Mouse (Mus musculus) small intestine, adult 2 months (tissue): ENCODE data around the gene Tmem179. TPM values are rescaled to one million over a fixed set of nuclear protein-coding genes. Genes with fewer than 3 reads are reported as not detected.
A peak's percentile ranks its signal among the peaks of the same experiment; 100 is the strongest.

Experiments
- H3K27ac ChIP-seq: fragments of 200-500 bp; 2 replicates; pipeline ENCODE4 v1.5.1; 2012; ENCODE audit warnings: low read depth, low read length, control low read depth, inconsistent platforms; ENCODE audit not compliant: insufficient read depth
- H3K27me3 ChIP-seq: fragments of 200-500 bp; 2 replicates; pipeline ENCODE4 v1.6.1; 2012; ENCODE audit warnings: mild to moderate bottlenecking, moderate library complexity, low read length, inconsistent platforms; ENCODE audit not compliant: control insufficient read depth, insufficient read depth
- H3K36me3 ChIP-seq: fragments of 200-500 bp; 2 replicates; pipeline ENCODE4 v1.6.1; 2012; ENCODE audit warnings: mild to moderate bottlenecking, low read length, control low read depth, inconsistent platforms; ENCODE audit not compliant: control insufficient read depth, insufficient read depth
- H3K4me1 ChIP-seq: fragments of 200-500 bp; 2 replicates; pipeline ENCODE4 v1.6.1; 2012; ENCODE audit warnings: low read length, inconsistent platforms, mixed read lengths; ENCODE audit not compliant: control insufficient read depth, insufficient read depth, insufficient read length
- H3K4me3 ChIP-seq: fragments of 200-500 bp; 2 replicates; pipeline ENCODE4 v1.5.1; 2012; ENCODE audit warnings: low read depth, mild to moderate bottlenecking, control low read depth, inconsistent platforms, low read length, moderate library complexity
- CTCF ChIP-seq: fragments of 200-500 bp; IDR thresholded peaks from 2 replicates; pipeline ENCODE4 v1.5.1; 2012; ENCODE audit warnings: low read depth, mild to moderate bottlenecking, control low read depth, inconsistent platforms, low read length, moderate library complexity, mixed read lengths; ENCODE audit not compliant: insufficient replicate concordance, insufficient read length; ENCODE audit errors: extremely low read depth
- POLR2A ChIP-seq: fragments of 200-500 bp; IDR thresholded peaks from 2 replicates; pipeline ENCODE4 v1.6.1; 2012; ENCODE audit warnings: low read depth, mild to moderate bottlenecking, control low read depth, inconsistent platforms, low read length, moderate library complexity
- WGBS: fragments of 180-500 bp; shearing (Covaris S2); methylation state at CpG from one replicate; pipeline ENCODE4 v1.1.7; 2018; 5-methylcytosine and 5-hydroxymethylcytosine counted together
- polyA plus RNA-seq: library from polyadenylated mRNA; depleted of rRNA; stranded (reverse); fragments of >200 nt; gene quantifications from 2 replicates; pipeline ENCODE4 v1.2.3, GENCODE M21; 2012; rRNA removed

Gene Tmem179
- 0.53 and 0.91 TPM in 2 replicates for polyA plus RNA-seq

- WGBS = 10% methylated on average over 14 of the region's 14 CpGs
- no peak for TF ChIP-seq CTCF
- TF ChIP-seq POLR2A = no peak
Observed at GRCm38 (mm10) chr12:112516697-112517337, at the start of gene Tmem179. Gene Tmem179, minus strand, starts transcription at chr12:112516747.

GRCm38 (mm10) chr12:112563011-112563410 lies 46.5 kb upstream of the Tmem179 start:
- Histone ChIP-seq H3K36me3 (no peaks in the 10 kb centered on the region), H3K4me1 (peaks cover 7% of the 10 kb centered on the region), H3K27ac (no peak overlapping the region), H3K27me3 (no peaks in the 10 kb centered on the region), H3K4me3 (no peak overlapping the region)
- WGBS = 88% methylated on average over 6 of the region's 6 CpGs
- TF ChIP-seq POLR2A (no peak), CTCF (no peak)

More at GRCm38 (mm10) chr12:112516697-112517337, at the start of gene Tmem179:
- Histone ChIP-seq H3K27ac (no peak within 1 kb of the TSS), H3K4me3 (no peak within 1 kb of the TSS), H3K27me3 (no peaks in the 10 kb centered on the region), H3K36me3 (no peaks in the 10 kb centered on the region), H3K4me1 (no peaks in the 10 kb centered on the region)

- no peak overlapping the region for H3K27ac ChIP-seq
- 56% methylated on average over 5 of the region's 5 CpGs for WGBS
- peaks cover 7% of the 10 kb centered on the region for H3K4me1 ChIP-seq
- no peak overlapping the region for H3K4me3 ChIP-seq
- no peaks in the 10 kb centered on the region for H3K27me3 ChIP-seq
- no peak for TF ChIP-seq POLR2A
- TF ChIP-seq CTCF = no peak
- H3K36me3 ChIP-seq = no peaks in the 10 kb centered on the region
Observed at GRCm38 (mm10) chr12:112562462-112562861, 45.9 kb upstream of the Tmem179 start.

- Histone ChIP-seq H3K4me1 (peaks cover 7% of the 10 kb centered on the region), H3K27ac (no peak overlapping the region), H3K4me3 (no peak overlapping the region), H3K27me3 (no peaks in the 10 kb centered on the region), H3K36me3 (no peaks in the 10 kb centered on the region)
- TF ChIP-seq POLR2A (no peak), CTCF (no peak)
- WGBS = 77% methylated on average over 3 of the region's 3 CpGs
Observed at GRCm38 (mm10) chr12:112561163-112561562, 44.6 kb upstream of the Tmem179 start.

GRCm38 (mm10) chr12:112560176-112560797 lies 43.7 kb upstream of the Tmem179 start:
- Histone ChIP-seq H3K4me1 (peaks cover 7% of the 10 kb centered on the region), H3K36me3 (no peaks in the 10 kb centered on the region), H3K27me3 (no peaks in the 10 kb centered on the region), H3K4me3 (no peak overlapping the region), H3K27ac (no peak overlapping the region)
- TF ChIP-seq POLR2A (no peak), CTCF (peak; percentile 38; the same call in 1 of the 2 replicates)
- 78% methylated on average over 5 of the region's 5 CpGs for WGBS

- Histone ChIP-seq H3K4me3 (no peak overlapping the region), H3K27me3 (no peaks in the 10 kb centered on the region), H3K4me1 (peaks cover 7% of the 10 kb centered on the region), H3K36me3 (no peaks in the 10 kb centered on the region), H3K27ac (no peak overlapping the region)
- 54% methylated on average over 6 of the region's 6 CpGs for WGBS
- TF ChIP-seq CTCF (no peak), POLR2A (no peak)
Observed at GRCm38 (mm10) chr12:112559671-112560070, 43.1 kb upstream of the Tmem179 start.

GRCm38 (mm10) chr12:112559231-112559630 lies 42.7 kb upstream of the Tmem179 start:
- Histone ChIP-seq H3K4me3 (no peak overlapping the region), H3K27ac (no peak overlapping the region), H3K4me1 (peaks cover 7% of the 10 kb centered on the region), H3K27me3 (no peaks in the 10 kb centered on the region), H3K36me3 (no peaks in the 10 kb centered on the region)
- 63% methylated on average over 3 of the region's 3 CpGs for WGBS
- TF ChIP-seq POLR2A = no peak
- TF ChIP-seq CTCF = no peak
